Mouse (Mus musculus): ENCODE measurements around the gene Rubcnl.

- TF ChIP-seq CTCF (IDR thresholded peaks at IDR 0.05; ENCODE audit: low read depth) (no peak), EP300 (IDR thresholded peaks at IDR 0.05; ENCODE audit: low read depth) (no peak)
Observed at GRCm38 (mm10) chr14:75035431-75035830, 19.6 kb downstream of the Rubcnl start.
